Mouse (Mus musculus) thymus, postnatal 0 days (tissue): Measurements from ENCODE around the gene Plod1. TPM values are rescaled to one million over a fixed set of nuclear protein-coding genes. Genes with fewer than 3 reads are reported as not detected.

Experiments used
- DNase-seq: peaks from one replicate; pipeline ENCODE4 v3.0.0-alpha.2; 2015; ENCODE audit warnings: low spot score
- polyA plus RNA-seq: library from polyadenylated mRNA; unstranded; fragments of >200 nt; fragmentation: Nextera tagmentation; extraction: Ambion mirVana; gene quantifications from 2 replicates; pipeline ENCODE4 v1.2.1, GENCODE M21; 2015

The Plod1 gene
- polyA plus RNA-seq, 1 experiment from 2014 or later, result 11.4 TPM

GRCm38 (mm10) chr4:147938148-147939096 is 1.9 kb upstream of the Plod1 start:
- no peak for DNase-seq

- no peak for DNase-seq
Measured at GRCm38 (mm10) chr4:147937486-147937885, 919 bp upstream of the Plod1 start.

GRCm38 (mm10) chr4:147937021-147937420 is 454 bp upstream of the Plod1 start:
- DNase-seq, result no peak

- DNase-seq, result no peak
Measured at GRCm38 (mm10) chr4:147935904-147936303, 663 bp downstream of the Plod1 start.

- no peak for DNase-seq
Measured at GRCm38 (mm10) chr4:147934611-147935010, 2.0 kb downstream of the Plod1 start.

- no peak for DNase-seq
Measured at GRCm38 (mm10) chr4:147934134-147934533, 2.4 kb downstream of the Plod1 start.

- DNase-seq, result no peak
Measured at GRCm38 (mm10) chr4:147930946-147931345, 5.6 kb downstream of the Plod1 start.

GRCm38 (mm10) chr4:147928540-147928939 is 8.0 kb downstream of the Plod1 start:
- DNase-seq, result no peak

- DNase-seq, result no peak
Measured at GRCm38 (mm10) chr4:147928136-147928535, 8.4 kb downstream of the Plod1 start.

- DNase-seq, result no peak
Measured at GRCm38 (mm10) chr4:147927705-147928104, 8.9 kb downstream of the Plod1 start.

GRCm38 (mm10) chr4:147922341-147922740 is 14.2 kb downstream of the Plod1 start:
- DNase-seq, result no peak

- no peak for DNase-seq
Measured at GRCm38 (mm10) chr4:147920973-147921372, 15.6 kb downstream of the Plod1 start.

- DNase-seq, result peak; percentile 42
Measured at GRCm38 (mm10) chr4:147918459-147919121, 18.0 kb downstream of the Plod1 start.

- DNase-seq, result no peak
Measured at GRCm38 (mm10) chr4:147909486-147909885, 27.1 kb downstream of the Plod1 start.

- no peak for DNase-seq
Measured at GRCm38 (mm10) chr4:147906230-147906629, 30.3 kb downstream of the Plod1 start.

- DNase-seq, result no peak
Measured at GRCm38 (mm10) chr4:147905090-147905659, 31.4 kb downstream of the Plod1 start.

- peak; percentile 89 for DNase-seq
Measured at GRCm38 (mm10) chr4:147904313-147905089, 32.1 kb downstream of the Plod1 start, which contains the start of gene Mfn2. TSS of gene Mfn2 (minus strand) at chr4:147904704.

- DNase-seq, result no peak
Measured at GRCm38 (mm10) chr4:147903601-147904000, 33.0 kb downstream of the Plod1 start.

GRCm38 (mm10) chr4:147902906-147903500 is 33.6 kb downstream of the Plod1 start:
- DNase-seq, result no peak

GRCm38 (mm10) chr4:147900452-147900851 is 36.1 kb downstream of the Plod1 start:
- no peak for DNase-seq

- DNase-seq, result no peak
Measured at GRCm38 (mm10) chr4:147897348-147897747, 39.2 kb downstream of the Plod1 start.
